Mouse (Mus musculus): ENCODE measurements around the gene Ptx3. TPM values are rescaled to one million over a fixed set of nuclear protein-coding genes. Genes with fewer than 3 reads are reported as not detected.

The Ptx3 gene
- total RNA-seq, 1 experiment from 2014 or later = not detected

Other genes with a start within 250 kb of the Ptx3 start
- not detected in 3 replicates for gene Veph1, start 76.9 kb downstream of the Ptx3 start, total RNA-seq (2017)

All from monocyte, adult 5-6 weeks (primary cell).